Mouse (Mus musculus) brain, embryonic 14.5 days (tissue): Measurements from ENCODE around the gene Mapkapk2.

Experiments used
- CTCF ChIP-seq: fragments of 200-500 bp; IDR thresholded peaks from 2 replicates; pipeline ENCODE4 v1.5.1; 2012; ENCODE audit warnings: inconsistent platforms, mild to moderate bottlenecking, moderate library complexity, borderline replicate concordance; ENCODE audit not compliant: insufficient read depth, insufficient read length; ENCODE audit errors: extremely low read depth
- POLR2A ChIP-seq: fragments of 200-500 bp; IDR thresholded peaks from 2 replicates; pipeline ENCODE4 v1.6.1; 2012; ENCODE audit warnings: mild to moderate bottlenecking, inconsistent platforms, borderline replicate concordance; ENCODE audit not compliant: poor library complexity, insufficient read depth, insufficient read length, severe bottlenecking; ENCODE audit errors: extremely low read depth

DNA sequence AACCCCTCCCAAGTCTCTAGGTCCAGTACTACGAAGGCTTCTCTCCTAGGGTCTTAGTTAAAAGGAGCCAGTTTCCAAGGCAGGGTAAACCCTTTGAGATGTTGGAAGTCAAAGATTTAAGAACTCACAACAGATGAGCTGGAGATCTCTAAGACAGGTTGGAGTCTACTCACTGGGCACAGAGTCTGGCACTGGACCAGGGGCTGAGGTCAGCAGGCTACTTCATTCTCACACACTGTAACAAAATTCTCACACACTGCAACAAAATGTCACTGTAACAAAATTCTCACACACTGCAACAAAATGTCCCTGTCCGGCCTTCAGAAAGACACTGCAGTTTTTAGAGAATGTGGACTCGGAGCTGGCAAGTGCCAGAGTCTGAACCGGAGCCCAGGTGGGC, 54.0 kb downstream of the Mapkapk2 start:
- no peak for TF ChIP-seq CTCF
- no peak for TF ChIP-seq POLR2A
